Mouse (Mus musculus) CH12F3 (cell line): ENCODE results near the gene Gtf3c6.

Experiments
- in situ Hi-C: fragments of 300-500 bp; cut with MboI; formaldehyde crosslinking; loops from 2 replicates; pipeline ENCODE4 v1.14.3; 2020; ENCODE audit warnings: low sequenced_read_pairs

The Gtf3c6 gene

GRCm38 (mm10) chr10:40259542-40259941, 1.6 kb upstream of the Gtf3c6 start:
- in situ Hi-C loops: loop anchor here (5.0 kb wide), 1 partner anchor 268 kb away; no protein-coding TSS in a partner anchor

- in situ Hi-C loops: loop anchor here (5.0 kb wide), 1 partner anchor 268 kb away; no protein-coding TSS in a partner anchor
Observed at GRCm38 (mm10) chr10:40258976-40259375, 1.1 kb upstream of the Gtf3c6 start.

GRCm38 (mm10) chr10:40258401-40258966, 576 bp upstream of the Gtf3c6 start:
- in situ Hi-C loops: loop anchor here (5.0 kb wide), 1 partner anchor 269 kb away; no protein-coding TSS in a partner anchor

GRCm38 (mm10) chr10:40256716-40257115, 1.2 kb downstream of the Gtf3c6 start:
- in situ Hi-C loops: loop anchor here (5.0 kb wide), 1 partner anchor 271 kb away; no protein-coding TSS in a partner anchor

- in situ Hi-C loops: no loop called here
Observed at GRCm38 (mm10) chr10:40250969-40251368, 6.9 kb downstream of the Gtf3c6 start.

- in situ Hi-C loops: no loop called here
Observed at GRCm38 (mm10) chr10:40249625-40250024, 8.3 kb downstream of the Gtf3c6 start.

- in situ Hi-C loops: no loop called here
Observed at GRCm38 (mm10) chr10:40247166-40247716, 10.7 kb downstream of the Gtf3c6 start.

- in situ Hi-C loops: no loop called here
Observed at GRCm38 (mm10) chr10:40246374-40247165, 11.3 kb downstream of the Gtf3c6 start, which contains the start of gene Rpf2. TSS of gene Rpf2 (minus strand) at chr10:40247036.

- in situ Hi-C loops: no loop called here
Observed at GRCm38 (mm10) chr10:40237826-40238225, 20.1 kb downstream of the Gtf3c6 start.

GRCm38 (mm10) chr10:40233241-40233640, 24.7 kb downstream of the Gtf3c6 start:
- in situ Hi-C loops: no loop called here

- in situ Hi-C loops: no loop called here
Observed at GRCm38 (mm10) chr10:40232442-40232841, 25.5 kb downstream of the Gtf3c6 start.

- in situ Hi-C loops: no loop called here
Observed at GRCm38 (mm10) chr10:40229725-40230124, 28.2 kb downstream of the Gtf3c6 start.

- in situ Hi-C loops: no loop called here
Observed at GRCm38 (mm10) chr10:40227660-40228303, 30.1 kb downstream of the Gtf3c6 start.

- in situ Hi-C loops: loop anchor here (10.0 kb wide), 1 partner anchor 164 kb away; no protein-coding TSS in a partner anchor
Observed at GRCm38 (mm10) chr10:40218874-40219273, 39.0 kb downstream of the Gtf3c6 start.

GRCm38 (mm10) chr10:40212443-40213169, 45.3 kb downstream of the Gtf3c6 start:
- in situ Hi-C loops: loop anchor here (10.0 kb wide), 1 partner anchor 158 kb away; no protein-coding TSS in a partner anchor
